Mouse (Mus musculus) kidney, postnatal 36 days (tissue): ENCODE results near the gene Cxcl15.
"Not testable (repeated sequence)": the region's sequence is repeated elsewhere in the genome, so short reads cannot be mapped to it uniquely, and the experiment has no call there.

Source experiments
- DNase-seq, 2 experiments: peaks; one replicate each; pipeline ENCODE4 v3.0.0; 2021 to 2022; ENCODE audit warnings: mixed read lengths in 2 of 2

Gene Cxcl15

GRCm38 (mm10) chr5:90790074-90790502, 4.2 kb upstream of the Cxcl15 start:
- no peak for DNase-seq

DNA sequence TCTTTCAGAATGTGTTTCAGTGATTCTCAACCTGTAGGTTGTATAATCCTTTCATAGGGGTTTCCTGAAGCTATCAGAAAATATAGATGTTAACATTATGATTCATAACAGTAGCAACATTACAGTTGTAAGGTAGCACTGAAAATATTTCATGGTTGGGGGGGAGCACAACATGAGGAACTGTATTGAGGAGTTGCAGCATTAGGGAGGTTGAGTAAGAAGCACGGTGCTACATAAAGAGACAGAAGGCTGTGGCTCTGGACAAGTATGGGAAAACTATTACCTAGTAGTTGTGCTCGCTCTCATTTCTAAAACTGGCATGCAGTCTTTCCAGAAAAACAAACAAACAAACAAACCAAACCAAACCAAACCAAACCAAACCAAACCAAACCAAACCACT, 1.1 kb downstream of the Cxcl15 start:
- DNase-seq, result not testable (repeated sequence)

DNA sequence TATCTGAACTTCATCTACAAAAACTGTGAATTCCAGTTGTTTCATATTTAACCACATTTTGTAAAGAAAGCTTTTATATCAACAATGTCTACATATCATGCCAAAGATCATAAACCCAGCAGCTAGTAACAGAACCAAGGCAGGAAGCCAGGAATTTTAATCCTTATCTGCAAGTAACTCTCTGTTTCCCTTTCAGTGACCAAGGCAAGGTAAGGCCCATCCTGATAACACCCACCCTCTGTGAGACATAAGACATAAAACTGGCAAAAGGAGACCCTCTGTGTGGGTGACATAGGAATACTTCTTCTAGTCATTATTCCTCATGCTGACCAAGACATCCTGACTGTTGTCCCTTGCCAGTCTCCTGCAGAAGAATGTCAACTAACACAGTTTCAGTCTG, 10.2 kb downstream of the Cxcl15 start:
- no peak for DNase-seq

DNA sequence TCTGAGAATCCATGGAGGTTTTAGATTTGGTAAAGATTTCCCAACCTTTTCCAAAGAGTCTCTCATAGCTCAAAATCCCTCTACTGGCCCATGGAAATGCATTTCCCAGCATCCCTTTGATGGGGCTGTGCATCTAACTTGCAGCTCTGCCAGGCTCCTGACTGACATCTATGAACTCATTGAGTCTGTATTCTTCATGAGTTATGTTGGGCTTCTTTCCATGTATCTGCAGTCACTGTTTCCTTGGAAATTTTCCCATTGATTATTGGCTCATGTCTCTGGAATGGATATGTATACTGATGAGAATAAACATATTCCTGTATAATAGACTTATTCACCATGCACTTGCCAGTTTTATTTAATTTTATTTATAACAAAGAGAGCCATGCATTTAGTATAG, 11.7 kb downstream of the Cxcl15 start:
- DNase-seq, result no peak

DNA sequence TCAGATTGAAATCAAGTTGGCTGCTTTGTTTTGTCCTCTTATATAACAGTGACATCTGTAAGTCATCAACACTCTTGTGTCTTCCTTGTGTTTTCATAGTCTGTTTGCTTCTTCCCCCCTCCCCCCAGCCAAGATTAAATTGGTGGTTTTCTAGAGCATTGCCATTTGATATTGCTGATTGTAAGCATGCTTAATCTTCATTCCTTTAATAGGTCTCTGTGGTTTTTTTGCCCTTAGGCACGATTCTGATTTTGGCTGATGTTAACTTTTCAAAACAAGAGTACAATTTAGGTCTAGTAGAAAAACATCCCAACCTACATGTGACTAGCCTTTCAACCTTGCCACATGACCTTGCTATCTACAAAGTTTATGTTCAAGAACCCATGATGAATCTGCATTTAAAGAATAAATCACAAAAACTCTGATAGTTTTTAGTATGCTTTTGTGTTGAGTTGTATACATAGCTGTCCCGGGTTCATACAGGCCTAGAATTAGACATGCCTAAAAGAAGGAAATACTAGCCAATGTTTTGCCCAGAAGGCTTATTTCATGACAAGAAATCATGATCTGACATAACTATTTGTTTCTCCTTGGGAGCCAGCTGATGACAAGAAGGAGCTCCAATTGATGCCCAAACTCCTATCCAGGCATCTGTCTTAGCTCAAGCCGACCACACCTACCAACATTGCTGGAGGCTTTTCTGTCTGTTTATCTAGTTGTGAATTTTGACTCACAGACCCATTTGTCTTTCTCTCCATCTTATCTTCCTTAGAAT, 13.0 kb downstream of the Cxcl15 start:
- DNase-seq, result no peak

DNA sequence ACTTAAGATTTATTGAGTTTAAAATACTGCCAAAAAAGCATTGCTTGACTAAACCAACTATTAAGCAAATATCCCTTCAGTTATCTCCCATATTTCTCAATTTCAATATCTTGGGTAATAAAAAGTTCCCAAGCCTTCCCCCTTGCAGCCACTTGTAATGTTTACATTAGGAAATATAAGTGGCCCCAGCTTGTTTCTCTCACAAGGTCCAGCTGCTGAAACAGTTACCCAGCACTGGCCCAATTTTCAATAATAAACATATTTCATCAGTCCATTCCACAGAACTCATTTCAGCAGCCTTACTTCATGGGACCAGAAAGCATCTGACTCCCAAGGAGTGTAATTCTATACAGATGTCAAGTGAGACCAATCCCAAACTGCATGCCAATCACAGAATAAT, 25.4 kb downstream of the Cxcl15 start:
- no peak for DNase-seq

DNA sequence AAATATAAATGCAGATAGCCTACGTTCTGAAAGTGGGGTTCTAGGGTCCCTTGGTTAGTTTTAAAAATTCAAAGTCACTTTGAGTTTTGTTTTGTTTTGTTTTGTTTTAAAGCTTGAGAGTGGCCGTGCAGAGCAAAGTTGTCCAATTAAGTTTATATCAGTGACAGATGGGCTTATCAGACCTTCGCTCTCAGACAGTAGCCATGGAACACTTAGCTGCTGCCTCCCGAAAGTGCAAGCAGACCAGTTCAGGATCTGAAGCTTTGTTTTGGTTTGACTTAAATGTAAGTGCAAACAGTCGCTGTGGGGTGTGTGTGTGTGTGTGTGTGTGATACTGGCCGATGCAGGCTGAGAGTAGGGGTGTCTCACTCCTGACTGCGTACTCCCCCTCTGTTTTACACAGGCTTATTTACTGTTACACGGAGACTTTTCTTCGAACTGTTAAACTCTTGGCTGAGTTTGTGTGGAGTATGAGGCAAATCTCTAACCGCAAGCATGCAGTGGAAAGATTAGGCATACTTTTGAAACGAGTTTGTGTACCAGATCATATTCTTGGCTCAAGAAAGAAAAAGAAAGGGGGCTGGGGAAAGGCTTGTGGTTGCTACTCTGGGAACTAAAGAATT, 37.9 kb downstream of the Cxcl15 start:
- peak in 1 of 2 experiments; percentile 20 for DNase-seq

DNA sequence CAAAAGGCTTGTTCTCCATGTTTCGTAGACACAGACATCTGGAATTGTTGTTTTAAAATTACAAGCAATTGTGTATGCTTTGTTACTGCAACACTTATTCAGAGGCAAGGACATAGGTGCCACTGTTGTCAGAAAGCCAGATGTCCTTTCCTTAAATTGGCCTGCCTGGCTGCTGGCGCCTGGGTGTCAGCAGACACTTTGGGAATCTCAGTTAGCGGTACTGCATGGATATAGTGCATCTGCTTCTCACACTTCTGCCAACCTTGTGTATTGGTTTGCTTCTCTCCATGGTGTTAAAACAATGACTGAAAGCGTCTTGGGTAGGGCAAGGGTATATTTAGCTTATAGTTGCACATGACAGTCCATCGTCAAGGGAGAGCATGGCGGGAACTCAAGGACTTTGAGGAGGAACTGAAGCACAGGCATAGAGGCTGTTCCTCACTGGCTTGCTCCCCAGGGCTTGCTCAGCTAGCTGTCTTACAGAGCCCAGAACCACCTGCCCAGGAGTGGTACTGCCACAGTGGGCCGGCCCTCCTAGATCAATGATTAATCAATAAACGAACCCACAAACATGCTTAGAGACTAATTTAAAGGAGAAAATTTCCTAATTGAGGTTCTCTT, 38.5 kb downstream of the Cxcl15 start:
- DNase-seq, result no peak

GRCm38 (mm10) chr5:90834436-90834835, 40.1 kb downstream of the Cxcl15 start:
- DNase-seq, result no peak

GRCm38 (mm10) chr5:90838582-90838981, 44.2 kb downstream of the Cxcl15 start:
- DNase-seq, result peak in 1 of 2 experiments; percentile 3

- DNase-seq, result no peak
These were observed 46.9 kb downstream of the Cxcl15 start for GRCm38 (mm10) chr5:90840902-90841869.

DNA sequence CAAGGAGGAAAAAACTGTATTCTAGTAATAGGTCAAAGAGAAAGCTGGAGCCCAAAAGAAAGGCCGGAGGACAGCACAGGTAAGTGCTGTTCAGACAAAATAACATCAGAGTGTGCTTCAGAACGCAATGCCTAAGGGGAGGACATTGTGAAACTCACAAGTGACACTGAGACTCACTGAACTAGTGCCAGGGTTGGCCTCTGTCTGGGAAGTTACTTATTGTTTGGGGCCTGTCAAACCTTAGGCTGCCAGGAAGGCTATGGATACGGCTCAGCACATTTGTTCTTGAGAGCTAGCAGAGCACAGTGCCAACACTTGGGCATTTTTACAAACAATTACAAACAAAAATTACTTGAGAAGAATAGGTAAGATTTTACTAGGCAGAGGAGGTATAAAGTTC, 49.6 kb downstream of the Cxcl15 start:
- peak; percentile 32 to 39 for DNase-seq

- DNase-seq, result not testable (repeated sequence)
These were observed 55.8 kb downstream of the Cxcl15 start for GRCm38 (mm10) chr5:90850096-90850495.

DNA sequence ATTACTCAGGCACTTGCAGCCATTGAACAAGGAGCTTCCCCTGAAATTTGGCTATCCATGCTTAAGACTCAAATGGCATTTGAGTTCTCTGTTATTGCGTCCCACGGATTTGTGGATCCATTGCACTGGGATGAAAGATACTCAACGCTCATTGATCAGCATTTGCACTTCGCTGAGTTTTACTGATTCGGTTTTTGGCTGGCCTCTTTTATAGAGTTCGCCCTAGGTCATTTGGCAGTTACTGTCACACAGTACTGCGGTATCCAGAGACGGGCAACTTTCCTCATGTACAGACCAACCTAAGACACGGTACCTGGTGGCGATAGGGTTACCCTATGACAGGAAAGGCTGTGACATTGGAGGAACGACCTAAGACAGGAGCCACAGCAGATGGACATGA, 57.1 kb downstream of the Cxcl15 start:
- not testable (repeated sequence) for DNase-seq
